Mouse (Mus musculus) myocyte (in vitro differentiated cells): ENCODE results near the gene Arhgap17. TPM values are rescaled to one million over a fixed set of nuclear protein-coding genes. Genes with fewer than 3 reads are reported as not detected.

Experiments used
- H3K27me3 ChIP-seq: one replicate; pipeline ENCODE4 v1.6.1; 2011; ENCODE audit not compliant: control insufficient read depth, insufficient read depth, insufficient read length
- H3K36me3 ChIP-seq: one replicate; pipeline ENCODE4 v1.6.1; 2011; ENCODE audit not compliant: control insufficient read depth, insufficient read depth
- H3K4me2 ChIP-seq: one replicate; pipeline ENCODE4 v1.6.1; 2011; ENCODE audit warnings: low read depth, control low read depth
- H3K4me3 ChIP-seq: one replicate; pipeline ENCODE4 v1.5.1; 2011; ENCODE audit warnings: mild to moderate bottlenecking, control low read depth, moderate library complexity
- H3K79me2 ChIP-seq: one replicate; pipeline ENCODE4 v1.6.1; 2011; ENCODE audit not compliant: control insufficient read depth, insufficient read depth
- H3ac ChIP-seq: one replicate; pipeline ENCODE4 v1.6.1; 2011; ENCODE audit not compliant: control insufficient read depth, insufficient read length
- CEBPB ChIP-seq: IDR thresholded peaks from 2 replicates; pipeline ENCODE4 v1.6.1; 2011; ENCODE audit warnings: mild to moderate bottlenecking, moderate library complexity; ENCODE audit not compliant: poor library complexity, insufficient read depth, severe bottlenecking
- E2F4 ChIP-seq: IDR thresholded peaks from one replicate; pipeline ENCODE4 v1.6.1; 2011; ENCODE audit warnings: mild to moderate bottlenecking, control low read depth, moderate library complexity; ENCODE audit not compliant: insufficient read depth
- MAX ChIP-seq: IDR thresholded peaks from one replicate; pipeline ENCODE4 v1.6.1; 2011; ENCODE audit warnings: low read depth, mild to moderate bottlenecking, control low read depth
- MYOD1 ChIP-seq, 3 experiments: IDR thresholded peaks; one replicate each; pipeline ENCODE4 v1.6.1; 2011; ENCODE audit warnings: control low read depth in 2 of 3, low read depth in 2 of 3, mild to moderate bottlenecking in 2 of 3, moderate library complexity in 1 of 3; ENCODE audit not compliant: insufficient read length in 2 of 3, control insufficient read depth in 1 of 3
- MYOG ChIP-seq, 3 experiments: IDR thresholded peaks; one replicate each; pipeline ENCODE4 v1.6.1; 2011; ENCODE audit warnings: control low read depth in 2 of 3, low read depth in 2 of 3, mild to moderate bottlenecking in 2 of 3; ENCODE audit not compliant: insufficient read length in 2 of 3, control insufficient read depth in 1 of 3, insufficient read depth in 1 of 3
- POLR2A ChIP-seq: IDR thresholded peaks from one replicate; pipeline ENCODE4 v1.6.1; 2011; ENCODE audit warnings: low read depth, mild to moderate bottlenecking, control low read depth, moderate library complexity; ENCODE audit not compliant: insufficient read length
- POLR2AphosphoS2 ChIP-seq: IDR thresholded peaks from one replicate; pipeline ENCODE4 v1.6.1; 2011; ENCODE audit warnings: low read depth, control low read depth; ENCODE audit not compliant: insufficient read length
- REST ChIP-seq: IDR thresholded peaks from one replicate; pipeline ENCODE4 v1.6.1; 2011; ENCODE audit warnings: mild to moderate bottlenecking, control low read depth, moderate library complexity; ENCODE audit not compliant: insufficient read depth, insufficient read length
- SRF ChIP-seq: IDR thresholded peaks from one replicate; pipeline ENCODE4 v1.6.1; 2011; ENCODE audit warnings: low read depth; ENCODE audit not compliant: control insufficient read depth, insufficient read length
- TCF12 ChIP-seq: IDR thresholded peaks from one replicate; pipeline ENCODE4 v1.6.1; 2011; ENCODE audit warnings: mild to moderate bottlenecking, control low read depth; ENCODE audit not compliant: poor library complexity, insufficient read depth, severe bottlenecking
- TCF3 ChIP-seq: IDR thresholded peaks from one replicate; pipeline ENCODE4 v1.6.1; 2011; ENCODE audit warnings: low read depth, control low read depth; ENCODE audit not compliant: insufficient read length
- USF1 ChIP-seq: IDR thresholded peaks from one replicate; pipeline ENCODE4 v1.6.1; 2011; ENCODE audit warnings: low read depth, mild to moderate bottlenecking, control low read depth, moderate library complexity
- polyA plus RNA-seq: library from polyadenylated mRNA; unstranded; fragments of >200 nt; fragmentation: generic; extraction: Trizol; gene quantifications from one replicate; pipeline ENCODE4 v1.2.1, GENCODE M21; 2012; ENCODE audit warnings: missing spikeins

Arhgap17 gene
- polyA plus RNA-seq, 1 experiment, result 18.0 TPM

GRCm38 (mm10) chr7:123283826-123284225 lies 85.9 kb downstream of the Arhgap17 start:
- Histone ChIP-seq H3K4me2 (no peak overlapping the region), H3K27me3 (no peaks in the 10 kb centered on the region), H3ac (no peak overlapping the region), H3K4me3 (no peak overlapping the region), H3K36me3 (peaks cover 11% of the 10 kb centered on the region), H3K79me2 (no peaks in the 10 kb centered on the region)
- TF ChIP-seq REST, result no peak
- no peak for TF ChIP-seq MYOG (IDR thresholded peaks at IDR 0.05; ENCODE audit: control insufficient read depth in 1 of 3, insufficient read depth in 1 of 3, insufficient read length in 2 of 3, low read depth in 2 of 3)
- no peak for TF ChIP-seq POLR2A
- no peak for TF ChIP-seq USF1
- TF ChIP-seq TCF12, result no peak
- TF ChIP-seq POLR2AphosphoS2, result no peak
- no peak for TF ChIP-seq MYOD1 (IDR thresholded peaks at IDR 0.05; ENCODE audit: control insufficient read depth in 1 of 3, insufficient read length in 2 of 3, low read depth in 2 of 3)
- TF ChIP-seq TCF3, result no peak
- TF ChIP-seq CEBPB, result no peak
- TF ChIP-seq E2F4, result no peak
- TF ChIP-seq MAX, result no peak
- TF ChIP-seq SRF, result no peak

GRCm38 (mm10) chr7:123279797-123280196 lies 89.9 kb downstream of the Arhgap17 start:
- Histone ChIP-seq H3K79me2 (no peaks in the 10 kb centered on the region), H3K4me3 (no peak overlapping the region), H3ac (no peak overlapping the region), H3K36me3 (peaks cover 11% of the 10 kb centered on the region), H3K4me2 (no peak overlapping the region), H3K27me3 (no peaks in the 10 kb centered on the region)
- TF ChIP-seq MYOG (IDR thresholded peaks at IDR 0.05; ENCODE audit: control insufficient read depth in 1 of 3, insufficient read depth in 1 of 3, insufficient read length in 2 of 3, low read depth in 2 of 3), result no peak
- no peak for TF ChIP-seq SRF
- no peak for TF ChIP-seq CEBPB
- no peak for TF ChIP-seq TCF3
- TF ChIP-seq REST, result no peak
- no peak for TF ChIP-seq USF1
- TF ChIP-seq MYOD1 (IDR thresholded peaks at IDR 0.05; ENCODE audit: control insufficient read depth in 1 of 3, insufficient read length in 2 of 3, low read depth in 2 of 3), result no peak
- TF ChIP-seq POLR2A, result no peak
- no peak for TF ChIP-seq E2F4
- TF ChIP-seq MAX, result no peak
- TF ChIP-seq TCF12, result no peak
- no peak for TF ChIP-seq POLR2AphosphoS2

GRCm38 (mm10) chr7:123276568-123276967 lies 93.1 kb downstream of the Arhgap17 start:
- H3ac ChIP-seq, result no peak overlapping the region
- TF ChIP-seq MAX (no peak), MYOG (IDR thresholded peaks at IDR 0.05; ENCODE audit: control insufficient read depth in 1 of 3, insufficient read depth in 1 of 3, insufficient read length in 2 of 3, low read depth in 2 of 3) (no peak)
- no peaks in the 10 kb centered on the region for H3K79me2 ChIP-seq
- no peak overlapping the region for H3K4me3 ChIP-seq
- no peak overlapping the region for H3K4me2 ChIP-seq
- H3K27me3 ChIP-seq, result no peaks in the 10 kb centered on the region
- peaks cover 5% of the 10 kb centered on the region for H3K36me3 ChIP-seq

- Histone ChIP-seq H3K27me3 (peaks cover 5% of the 10 kb centered on the region), H3K4me2 (no peak overlapping the region), H3K36me3 (no peaks in the 10 kb centered on the region), H3K4me3 (no peak overlapping the region), H3ac (no peak overlapping the region), H3K79me2 (no peaks in the 10 kb centered on the region)
- TF ChIP-seq SRF, result no peak
These were observed 96.7 kb downstream of the Arhgap17 start for GRCm38 (mm10) chr7:123273056-123273455.

- H3K79me2 ChIP-seq, result no peaks in the 10 kb centered on the region
These were observed 111.6 kb downstream of the Arhgap17 start for GRCm38 (mm10) chr7:123258103-123258502.

More at GRCm38 (mm10) chr7:123258103-123258502, 111.6 kb downstream of the Arhgap17 start:
- H3K4me3 ChIP-seq, result no peak overlapping the region
- no peak for TF ChIP-seq CEBPB
- no peak for TF ChIP-seq USF1
- no peak for TF ChIP-seq MYOD1 (IDR thresholded peaks at IDR 0.05; ENCODE audit: control insufficient read depth in 1 of 3, insufficient read length in 2 of 3, low read depth in 2 of 3)
- no peak for TF ChIP-seq REST
- TF ChIP-seq SRF, result no peak
- TF ChIP-seq MYOG (IDR thresholded peaks at IDR 0.05; ENCODE audit: control insufficient read depth in 1 of 3, insufficient read depth in 1 of 3, insufficient read length in 2 of 3, low read depth in 2 of 3), result no peak
- TF ChIP-seq POLR2A, result no peak
- no peak for TF ChIP-seq TCF3
- no peak for TF ChIP-seq E2F4
- no peak for TF ChIP-seq POLR2AphosphoS2
- TF ChIP-seq MAX, result no peak
- no peak for TF ChIP-seq TCF12
- H3K27me3 ChIP-seq, result peaks cover 51% of the 10 kb centered on the region
- H3K36me3 ChIP-seq, result no peaks in the 10 kb centered on the region
- no peak overlapping the region for H3ac ChIP-seq
- no peak overlapping the region for H3K4me2 ChIP-seq
